Mouse (Mus musculus): ENCODE results near the gene Lmna. TPM values are rescaled to one million over a fixed set of nuclear protein-coding genes. Genes with fewer than 3 reads are reported as not detected.

The Lmna gene
- total and polyA plus RNA-seq, 3 experiments = 128 to 388 (median 302) TPM

DNA sequence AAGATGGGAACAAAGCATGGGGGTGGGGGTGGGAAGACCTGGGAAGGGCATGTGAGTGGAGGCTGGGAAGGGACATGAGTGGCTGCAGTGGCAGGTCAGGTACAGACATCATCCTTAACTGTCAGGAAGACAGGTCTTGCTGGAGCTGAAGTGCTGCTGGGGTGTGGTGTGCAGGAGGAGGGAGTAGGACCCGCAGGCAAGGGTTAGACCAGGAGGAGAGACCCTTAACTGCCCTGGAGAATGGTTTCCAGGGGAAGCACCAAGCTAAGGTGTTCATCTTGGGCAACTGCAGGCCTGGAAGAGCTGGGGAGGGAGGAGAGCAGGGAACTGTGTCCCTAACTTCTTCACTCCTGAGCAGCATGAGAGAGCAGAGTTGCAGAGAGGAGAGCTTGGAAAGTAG is 22.4 kb downstream of the Lmna start:
- TF ChIP-seq ELF1 (IDR thresholded peaks at IDR 0.05; ENCODE audit: low read depth, low read length) (no peak), USF2 (IDR thresholded peaks at IDR 0.05; ENCODE audit: borderline replicate concordance in 1 of 2, insufficient read depth in 1 of 2, low read depth in 1 of 2, low read length in 2 of 2) (no peak), POLR2A (IDR thresholded peaks at IDR 0.05; ENCODE audit: control insufficient read depth in 1 of 2, insufficient read depth in 1 of 2, low read depth in 1 of 2, low read length in 2 of 2, poor library complexity in 1 of 2) (no peak), CHD2 (IDR thresholded peaks at IDR 0.05; ENCODE audit: low read length) (no peak), JUND (IDR thresholded peaks at IDR 0.05; ENCODE audit: low read depth, low read length) (no peak), BHLHE40 (IDR thresholded peaks at IDR 0.05; ENCODE audit: borderline replicate concordance, low read depth, low read length) (no peak), MAFK (IDR thresholded peaks at IDR 0.05; ENCODE audit: borderline replicate concordance, low read depth, low read length) (no peak), GATA1 (IDR thresholded peaks at IDR 0.05; ENCODE audit: low read depth, low read length) (no peak), TAL1 (IDR thresholded peaks at IDR 0.05; ENCODE audit: low read length) (no peak), SIN3A (IDR thresholded peaks at IDR 0.05; ENCODE audit: low read length) (no peak), RCOR1 (IDR thresholded peaks at IDR 0.05; ENCODE audit: low read depth, low read length) (no peak), MAX (IDR thresholded peaks at IDR 0.05; ENCODE audit: low read length) (no peak), EP300 (IDR thresholded peaks at IDR 0.05; ENCODE audit: low read depth in 1 of 2, low read length in 2 of 2) (no peak), CTCF (IDR thresholded peaks at IDR 0.05 in 2 of 3, conservative IDR thresholded peaks at IDR 0.05 in 1 of 3; ENCODE audit: control insufficient read depth in 1 of 3, insufficient read depth in 1 of 3, low read depth in 2 of 3, low read length in 3 of 3, poor library complexity in 1 of 3, severe bottlenecking in 1 of 3) (no peak)
- no peak overlapping the region for H3K4me3 ChIP-seq (ENCODE audit: control insufficient read depth in 1 of 2, insufficient read depth in 1 of 2, low read depth in 2 of 2, low read length in 2 of 2)
- H3K9me3 ChIP-seq (replicated peaks; ENCODE audit: insufficient read depth, low read length) = no peaks in the 10 kb centered on the region
- peaks cover 17% of the 10 kb centered on the region for H3K79me2 ChIP-seq (ENCODE audit: control insufficient read depth, insufficient read depth, low read length, poor library complexity)
- H3K36me3 ChIP-seq (ENCODE audit: control insufficient read depth in 1 of 2, insufficient read depth in 2 of 2, low read length in 2 of 2) = peaks cover 0 to 31% of the 10 kb centered on the region in 2 experiments
- no peaks in the 10 kb centered on the region for H3K27me3 ChIP-seq (ENCODE audit: control insufficient read depth in 1 of 2, insufficient read depth in 2 of 2, low read length in 2 of 2)
- no peak overlapping the region for H3K9ac ChIP-seq (ENCODE audit: control insufficient read depth, low read depth, low read length, poor library complexity, severe bottlenecking)
- H3K4me1 ChIP-seq (ENCODE audit: control insufficient read depth in 1 of 2, insufficient read depth in 2 of 2, low read length in 2 of 2) = peaks cover 17 to 29% of the 10 kb centered on the region in 2 experiments
- no peak overlapping the region for H3K27ac ChIP-seq (ENCODE audit: control insufficient read depth, low read depth, low read length)
- DNase-seq (ENCODE audit: low read depth, low spot score) = no peak

GRCm38 (mm10) chr3:88486887-88487286 is 22.9 kb downstream of the Lmna start:
- TF ChIP-seq MYC (IDR thresholded peaks at IDR 0.05; ENCODE audit: low read depth, low read length) (no peak), UBTF (IDR thresholded peaks at IDR 0.05; ENCODE audit: borderline replicate concordance, insufficient read depth, low read depth, low read length) (no peak), ZKSCAN1 (IDR thresholded peaks at IDR 0.05; ENCODE audit: low read depth, low read length) (no peak), BHLHE40 (IDR thresholded peaks at IDR 0.05; ENCODE audit: borderline replicate concordance, low read depth, low read length) (no peak)
- Histone ChIP-seq H3K9ac (ENCODE audit: control insufficient read depth, low read depth, low read length, poor library complexity, severe bottlenecking) (no peak overlapping the region), H3K4me3 (ENCODE audit: control insufficient read depth in 1 of 2, insufficient read depth in 1 of 2, low read depth in 2 of 2, low read length in 2 of 2) (no peak overlapping the region), H3K79me2 (ENCODE audit: control insufficient read depth, insufficient read depth, low read length, poor library complexity) (peaks cover 15% of the 10 kb centered on the region), H3K27ac (ENCODE audit: control insufficient read depth, low read depth, low read length) (no peak overlapping the region), H3K4me1 (ENCODE audit: control insufficient read depth in 1 of 2, insufficient read depth in 2 of 2, low read length in 2 of 2) (peaks cover 17 to 26% of the 10 kb centered on the region in 2 experiments), H3K9me3 (replicated peaks; ENCODE audit: insufficient read depth, low read length) (no peaks in the 10 kb centered on the region), H3K36me3 (ENCODE audit: control insufficient read depth in 1 of 2, insufficient read depth in 2 of 2, low read length in 2 of 2) (peaks cover 0 to 30% of the 10 kb centered on the region in 2 experiments), H3K27me3 (ENCODE audit: control insufficient read depth in 1 of 2, insufficient read depth in 2 of 2, low read length in 2 of 2) (no peaks in the 10 kb centered on the region)
- DNase-seq (ENCODE audit: low read depth, low spot score) = no peak

Measured in MEL (cell line).